Mouse (Mus musculus): ENCODE results near the gene Ciz1. TPM values are rescaled to one million over a fixed set of nuclear protein-coding genes. Genes with fewer than 3 reads are reported as not detected.

The Ciz1 gene
- total RNA-seq (2021) = 85.5 and 107 TPM in 2 replicates
- long read RNA-seq, partial matches to known transcripts = 13 of 38 reads
- long read RNA-seq, other reads (novel, unspliced or antisense) = 24 of 38 reads

DNA sequence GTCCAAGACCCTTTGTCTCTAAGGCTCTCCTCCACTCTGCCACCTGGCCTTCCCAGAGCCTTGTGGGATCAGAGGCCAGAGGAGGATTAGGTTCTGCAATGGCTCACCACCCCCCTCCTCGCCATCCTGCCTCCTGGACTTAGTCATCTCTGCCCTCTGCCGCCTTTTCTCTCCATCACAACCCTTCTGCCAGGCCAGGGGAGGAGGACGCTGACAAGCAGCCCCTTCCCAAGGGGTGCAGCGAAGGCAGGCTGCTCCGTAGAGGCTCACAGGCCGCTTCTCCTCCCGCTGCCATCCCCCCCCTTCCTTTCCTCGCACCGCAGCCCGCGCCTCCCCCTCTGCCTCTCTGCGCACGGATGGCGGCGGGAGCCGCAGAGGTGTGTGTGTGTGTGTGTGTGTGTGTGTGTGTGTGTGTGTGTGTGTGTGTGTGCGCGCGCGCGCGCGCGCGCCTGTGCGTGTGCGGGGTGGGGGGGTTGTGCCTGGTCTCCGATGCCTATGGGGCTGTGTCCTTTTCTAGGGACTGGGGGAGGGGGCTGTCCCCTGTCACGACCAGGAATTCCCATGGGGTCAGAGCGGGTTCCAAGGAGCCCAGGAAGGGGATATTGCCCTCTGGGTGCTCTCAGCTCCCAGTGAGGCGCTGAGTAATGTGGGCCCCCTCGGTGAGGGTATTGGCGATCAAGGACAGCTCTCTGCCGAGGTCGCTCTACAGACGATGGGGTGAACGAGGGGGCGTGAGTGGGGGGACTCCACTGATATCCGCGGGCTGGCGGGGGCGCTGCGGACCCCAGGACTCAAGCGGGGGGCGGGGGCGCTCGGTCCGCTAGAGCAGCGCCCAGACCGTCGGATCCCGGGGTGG is at the start of gene Ciz1:
Gene Ciz1, plus strand, starts transcription at position 177 of the 856 bp plus-strand sequence.
- peak; percentile 42 for DNase-seq

DNA sequence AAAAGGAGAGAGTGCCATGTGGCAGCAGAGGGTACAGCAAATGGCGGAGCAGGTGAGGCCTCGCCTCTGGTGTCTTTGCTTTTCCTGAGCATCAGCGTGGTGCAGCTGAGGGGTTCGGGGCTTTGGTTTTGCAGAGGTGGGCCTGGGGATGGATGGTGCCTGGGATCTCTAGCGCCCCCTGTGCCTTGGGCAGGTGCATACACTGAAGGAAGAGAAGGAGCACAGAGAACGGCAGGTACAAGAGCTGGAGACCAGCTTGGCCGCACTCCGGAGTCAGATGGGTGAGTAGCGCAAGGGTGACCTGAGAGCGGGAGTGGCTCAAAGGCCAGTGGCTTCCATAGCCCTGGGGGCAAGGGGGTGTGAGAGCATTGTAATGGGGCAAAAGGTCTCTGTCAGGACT is 49.2 kb upstream of the Ciz1 start:
- no peak for DNase-seq

DNA sequence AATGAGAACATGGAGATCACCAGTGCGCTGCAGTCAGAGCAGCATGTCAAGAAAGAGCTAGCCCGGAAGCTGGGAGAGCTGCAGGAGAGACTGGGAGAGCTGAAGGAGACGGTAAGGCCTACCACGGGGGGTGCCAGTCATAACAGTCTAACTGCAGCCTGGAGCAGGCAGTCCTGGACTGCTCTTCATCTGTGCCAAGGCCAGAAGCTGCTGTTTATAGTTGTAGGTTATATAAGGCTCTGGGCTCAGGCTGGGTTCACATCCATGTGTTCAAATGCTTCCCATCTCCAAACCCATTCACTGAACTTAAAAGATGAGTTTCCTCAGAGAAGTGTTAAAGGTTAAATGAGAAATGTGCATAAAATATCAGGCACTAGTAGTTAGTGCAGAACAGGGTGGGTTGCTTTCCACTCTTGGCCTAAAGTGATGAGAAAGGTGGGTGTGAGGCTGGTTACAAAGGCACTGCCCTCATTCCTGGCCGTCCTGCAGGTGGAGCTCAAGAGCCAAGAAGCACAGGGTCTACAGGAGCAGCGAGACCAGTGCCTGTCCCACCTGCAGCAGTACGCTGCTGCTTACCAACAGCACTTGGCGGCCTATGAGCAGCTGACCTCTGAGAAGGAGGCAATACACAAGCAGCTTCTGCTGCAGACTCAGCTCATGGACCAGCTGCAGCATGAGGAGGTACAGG is 47.8 kb upstream of the Ciz1 start:
- peak; percentile 58 for DNase-seq

DNA sequence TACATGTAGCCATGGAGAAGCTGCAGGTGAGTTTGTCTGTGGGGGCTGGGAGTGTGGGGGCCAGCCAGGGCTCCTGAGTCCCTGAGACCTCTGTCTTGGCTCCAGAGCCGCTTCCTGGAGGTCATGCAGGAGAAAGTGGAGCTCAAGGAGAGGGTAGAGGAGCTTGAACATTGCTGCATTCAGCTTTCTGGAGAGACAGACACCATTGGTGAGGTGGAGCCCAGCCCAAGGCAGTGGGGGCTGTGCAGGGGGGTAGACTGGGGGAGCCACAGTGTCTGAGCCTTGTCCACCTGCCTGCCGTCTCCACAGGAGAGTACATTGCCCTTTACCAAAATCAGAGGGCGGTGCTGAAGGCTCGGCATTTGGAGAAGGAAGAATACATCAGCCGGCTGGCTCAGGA is 46.5 kb upstream of the Ciz1 start:
- no peak for DNase-seq

DNA sequence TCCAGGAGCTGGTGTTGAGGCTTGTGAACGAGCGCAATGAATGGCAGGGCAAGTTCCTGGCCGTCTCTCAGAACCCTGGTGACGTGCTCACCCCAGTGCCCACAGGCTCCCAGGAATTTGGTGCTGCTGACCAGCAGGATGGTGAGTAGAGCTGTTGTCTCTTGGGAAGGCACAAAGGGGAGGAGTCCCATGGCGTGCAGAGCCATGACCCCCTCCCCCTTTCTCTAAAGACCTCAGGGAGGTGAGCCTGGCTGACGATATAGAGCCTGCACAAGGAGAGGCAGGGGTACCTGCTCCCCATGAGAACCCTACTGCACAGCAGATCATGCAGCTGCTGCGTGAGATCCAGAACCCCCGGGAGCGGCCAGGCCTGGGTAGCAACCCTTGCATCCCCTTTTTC is 46.0 kb upstream of the Ciz1 start:
- no peak for DNase-seq

DNA sequence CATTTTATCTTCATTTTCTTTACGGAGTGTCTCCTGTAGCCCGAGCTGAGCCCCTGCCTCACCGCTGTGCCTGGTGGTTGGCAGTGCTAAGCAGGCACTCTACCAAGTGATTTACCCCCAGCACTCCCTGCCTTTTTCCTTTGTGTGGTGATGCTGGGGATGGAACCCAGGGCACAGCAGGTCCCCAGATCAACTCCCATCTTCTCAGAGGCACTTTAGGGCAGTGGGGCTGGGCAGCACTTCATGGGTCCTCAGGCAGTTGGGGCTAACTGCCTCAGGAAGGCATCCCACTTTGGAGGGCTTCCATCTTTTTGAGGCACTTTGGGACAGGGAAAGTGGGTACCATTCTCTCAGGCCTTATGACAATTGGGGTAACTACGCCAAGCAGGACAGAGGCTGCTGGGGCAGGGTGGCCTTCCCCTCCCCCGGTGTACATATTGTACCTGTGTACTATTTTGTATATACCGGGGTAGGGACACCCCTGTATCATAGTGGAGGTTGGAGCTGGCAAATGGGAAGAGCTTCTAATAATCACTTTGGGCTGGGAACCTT is 44.8 kb upstream of the Ciz1 start:
- no peak for DNase-seq

DNA sequence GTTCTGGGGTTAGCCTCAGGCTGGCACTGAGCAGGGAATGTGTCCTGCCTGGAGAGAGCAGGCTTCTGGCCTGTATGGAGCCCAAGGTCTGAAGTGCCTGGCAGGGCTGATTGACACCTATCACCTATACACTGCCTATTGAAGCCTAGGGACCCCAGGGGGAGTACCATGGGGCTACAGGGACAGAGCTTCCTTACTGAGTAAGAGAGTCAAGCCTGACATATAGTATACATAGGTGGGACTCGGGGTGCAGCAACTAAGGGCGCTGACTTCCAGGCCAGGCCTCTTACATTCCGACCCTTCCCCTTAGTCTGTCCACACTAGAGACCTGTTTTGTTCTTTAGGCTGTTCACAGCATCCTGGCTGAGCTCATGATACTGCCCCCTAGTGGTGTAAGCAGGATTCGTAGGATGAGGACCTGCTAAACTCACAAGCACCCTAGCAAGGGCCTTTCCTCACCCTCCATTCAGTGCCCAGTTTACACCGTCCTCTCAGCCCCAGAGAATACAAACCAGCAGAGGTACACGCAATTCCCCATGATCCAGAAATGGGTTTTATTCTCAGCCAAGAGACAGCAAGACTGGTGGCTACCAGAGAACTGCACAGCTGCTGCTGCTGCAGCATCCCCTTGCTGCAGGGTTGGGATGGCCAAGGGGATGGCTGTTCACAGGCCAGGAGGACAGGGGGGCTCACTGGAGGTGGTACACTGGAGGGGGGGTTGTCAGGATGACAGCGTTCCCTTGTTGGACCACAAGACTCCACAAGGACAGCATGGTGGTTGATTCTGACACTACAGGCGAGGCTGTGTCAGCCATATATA is 44.0 kb upstream of the Ciz1 start:
- DNase-seq = peak; percentile 42

DNA sequence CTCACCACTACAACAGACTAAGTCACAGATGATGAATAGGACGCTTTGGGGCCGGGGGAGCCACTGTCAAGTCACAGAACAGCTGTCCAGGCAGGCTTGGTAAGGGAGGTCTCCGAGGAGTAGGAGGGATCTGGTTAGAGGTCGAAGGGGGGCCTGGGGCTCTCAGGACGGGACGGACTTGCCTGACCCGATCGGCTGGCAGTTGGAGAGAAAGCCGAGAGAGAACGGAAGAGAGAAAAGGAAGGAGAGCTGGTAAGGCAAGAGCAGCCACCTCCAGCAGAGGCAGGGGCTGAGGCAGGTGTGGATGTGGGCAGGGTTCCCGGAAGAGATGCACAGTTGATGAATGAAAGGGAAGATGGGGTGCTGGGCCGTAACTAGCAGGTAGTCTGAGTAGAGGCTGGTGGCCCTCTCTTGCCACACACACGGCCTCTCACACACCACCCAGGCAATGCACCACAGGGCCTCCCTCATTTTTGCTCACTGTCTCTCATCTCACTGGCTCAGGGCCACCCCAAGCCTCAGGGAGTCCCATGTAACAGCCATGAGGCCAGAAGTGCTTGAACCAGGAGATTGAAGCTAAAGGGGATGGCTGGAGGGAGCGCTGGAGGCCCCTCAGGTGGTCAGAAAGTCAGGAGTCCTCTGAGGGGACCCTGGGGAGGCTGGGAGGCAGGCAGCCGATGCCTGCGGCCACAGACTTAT is 43.1 kb upstream of the Ciz1 start:
- no peak for DNase-seq

DNA sequence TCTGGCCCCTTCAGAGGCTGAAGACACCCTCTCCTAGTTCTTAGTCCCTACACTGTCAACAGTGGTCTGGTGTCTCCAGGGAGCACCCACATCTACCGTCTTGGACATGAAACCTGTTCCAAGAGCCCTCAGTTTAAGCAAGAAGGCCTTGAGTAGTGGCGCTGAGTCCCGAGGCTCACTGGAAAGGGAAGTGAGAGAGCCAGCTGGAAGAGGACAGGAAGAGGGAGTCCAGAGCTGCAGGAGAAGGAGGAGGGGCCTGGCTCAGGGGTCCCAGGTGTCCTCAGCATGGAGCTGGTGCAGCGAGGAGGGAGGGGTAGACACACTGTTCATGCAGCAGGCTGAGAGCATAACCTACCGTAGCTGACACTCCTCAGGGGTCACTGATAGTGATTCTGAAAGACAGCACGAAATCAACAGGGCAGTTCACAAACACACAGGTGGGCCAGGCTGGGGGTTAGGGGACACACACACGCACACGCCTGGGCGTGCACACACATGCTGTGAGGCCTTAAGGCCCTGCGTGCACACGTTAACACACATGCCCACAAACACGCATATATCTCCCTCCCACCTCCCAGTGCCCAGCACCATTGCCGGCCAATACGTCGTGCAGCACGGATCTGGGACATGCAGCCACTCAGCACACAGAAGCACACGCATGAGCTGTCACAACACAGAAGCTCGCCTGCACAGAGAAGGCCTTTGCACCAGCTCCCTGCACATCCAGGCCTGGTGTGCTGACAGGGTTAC is 41.9 kb upstream of the Ciz1 start:
- DNase-seq = no peak

DNA sequence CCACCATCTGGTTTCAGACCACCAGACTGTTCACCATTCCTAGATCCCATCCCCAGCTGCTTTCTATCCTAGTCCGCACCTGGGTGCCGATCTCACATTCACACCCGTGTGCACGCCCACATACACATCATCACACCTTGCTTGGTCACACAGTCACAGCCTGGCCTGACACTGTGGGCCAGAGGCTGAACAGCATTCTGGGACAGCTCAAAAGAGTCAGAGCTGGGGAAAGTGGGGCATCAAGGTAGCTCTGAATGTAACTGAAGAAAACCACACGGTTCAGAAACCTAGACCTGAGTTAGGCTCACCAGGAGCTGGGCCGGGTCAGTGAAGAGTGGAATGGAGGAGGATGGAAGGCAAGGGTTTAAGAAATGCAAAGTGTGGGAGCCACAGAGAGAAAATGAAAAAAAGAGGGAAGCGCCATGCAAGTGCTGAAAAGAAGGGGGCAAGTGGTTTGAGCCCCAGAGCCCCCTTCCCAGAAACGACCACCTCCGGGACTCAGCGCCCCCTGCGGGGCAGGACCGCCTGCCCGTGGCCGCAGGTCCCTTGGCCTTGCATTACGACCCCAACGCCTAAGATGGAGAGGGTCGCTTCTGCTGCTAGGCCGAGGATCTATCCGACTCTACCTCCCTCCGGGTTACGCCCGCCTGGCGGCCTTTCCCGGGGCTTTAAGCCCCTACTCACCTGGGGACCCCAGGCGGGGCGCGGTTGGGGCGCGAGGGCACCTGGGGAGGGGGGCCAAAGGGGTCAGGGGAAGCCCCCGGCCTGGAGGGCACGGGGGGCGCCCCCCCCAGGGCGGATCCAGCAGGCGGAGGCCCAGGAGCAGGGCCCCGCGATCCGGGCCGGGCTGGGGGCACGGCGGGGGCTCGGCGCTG is 40.4 kb upstream of the Ciz1 start:
- no peak for DNase-seq

DNA sequence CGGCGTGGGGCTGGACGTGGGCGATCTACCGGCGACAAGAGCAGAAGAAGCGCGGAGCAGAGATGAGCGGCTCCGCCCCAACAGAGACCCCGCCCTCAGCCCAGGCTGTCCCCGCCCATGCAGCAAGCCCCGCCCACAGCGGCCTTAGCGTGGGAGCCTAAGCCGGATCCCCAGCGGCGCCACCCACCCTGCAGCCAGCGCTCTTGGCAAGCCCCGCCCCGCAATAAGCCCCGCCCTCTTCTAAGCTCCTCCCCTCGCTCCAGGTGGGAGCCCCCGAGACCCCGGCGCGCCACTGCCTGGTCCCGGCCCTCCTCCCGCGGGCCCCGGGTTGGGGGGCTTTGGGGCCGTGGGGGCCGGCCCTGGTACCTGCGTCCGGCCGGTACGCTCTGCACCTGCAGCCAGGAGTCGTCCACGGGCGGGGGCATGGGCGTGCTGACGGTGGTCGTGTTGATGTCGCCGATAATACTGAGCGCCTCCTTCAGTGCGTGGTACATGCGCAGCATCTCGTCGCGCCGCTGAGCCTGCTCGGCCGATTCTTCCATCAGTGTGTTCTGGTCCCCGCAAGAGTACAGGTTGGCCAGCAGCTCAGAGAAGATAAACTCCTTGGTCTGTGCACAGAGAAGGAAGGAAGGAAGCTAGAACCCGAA is 39.7 kb upstream of the Ciz1 start:
- DNase-seq = peak; percentile 88

DNA sequence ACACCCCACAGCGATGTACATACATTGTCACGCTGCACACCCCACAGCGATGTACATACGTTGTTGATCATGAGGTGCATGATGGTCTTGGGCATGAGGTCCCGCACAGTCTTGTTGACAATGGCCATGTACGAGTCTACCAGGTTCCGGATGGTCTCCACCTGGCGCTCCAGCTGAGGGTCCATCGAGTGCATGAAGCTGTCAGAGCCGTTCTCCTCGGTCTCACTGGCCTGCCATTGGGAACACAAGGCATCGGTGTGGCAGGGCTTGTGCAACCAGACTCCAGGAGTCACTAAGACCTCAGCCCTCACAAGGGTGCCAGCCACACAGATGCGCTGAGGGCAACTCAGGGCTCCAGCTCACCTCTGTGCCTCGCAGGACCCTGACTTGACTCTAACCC is 37.3 kb upstream of the Ciz1 start:
- DNase-seq = no peak

DNA sequence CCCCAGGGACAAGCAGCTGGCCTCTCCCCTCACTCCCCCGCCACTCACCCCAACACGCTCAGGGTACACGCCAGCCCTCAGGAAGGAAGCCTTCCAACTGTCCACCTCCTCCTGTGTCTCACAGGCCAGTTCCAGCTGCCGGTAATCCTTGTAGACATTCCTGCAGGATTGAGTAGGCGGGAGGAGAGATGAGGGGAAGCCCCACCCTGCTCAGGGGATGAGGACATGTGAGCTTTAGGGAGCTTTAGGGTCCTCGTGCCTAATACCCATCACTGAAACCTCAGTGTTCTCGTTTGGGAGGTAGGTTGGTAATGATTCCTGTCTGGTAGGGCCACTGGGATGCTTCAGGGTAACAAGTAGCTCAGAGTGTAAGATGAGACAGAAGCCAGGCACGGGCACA is 36.4 kb upstream of the Ciz1 start:
- DNase-seq = no peak

DNA sequence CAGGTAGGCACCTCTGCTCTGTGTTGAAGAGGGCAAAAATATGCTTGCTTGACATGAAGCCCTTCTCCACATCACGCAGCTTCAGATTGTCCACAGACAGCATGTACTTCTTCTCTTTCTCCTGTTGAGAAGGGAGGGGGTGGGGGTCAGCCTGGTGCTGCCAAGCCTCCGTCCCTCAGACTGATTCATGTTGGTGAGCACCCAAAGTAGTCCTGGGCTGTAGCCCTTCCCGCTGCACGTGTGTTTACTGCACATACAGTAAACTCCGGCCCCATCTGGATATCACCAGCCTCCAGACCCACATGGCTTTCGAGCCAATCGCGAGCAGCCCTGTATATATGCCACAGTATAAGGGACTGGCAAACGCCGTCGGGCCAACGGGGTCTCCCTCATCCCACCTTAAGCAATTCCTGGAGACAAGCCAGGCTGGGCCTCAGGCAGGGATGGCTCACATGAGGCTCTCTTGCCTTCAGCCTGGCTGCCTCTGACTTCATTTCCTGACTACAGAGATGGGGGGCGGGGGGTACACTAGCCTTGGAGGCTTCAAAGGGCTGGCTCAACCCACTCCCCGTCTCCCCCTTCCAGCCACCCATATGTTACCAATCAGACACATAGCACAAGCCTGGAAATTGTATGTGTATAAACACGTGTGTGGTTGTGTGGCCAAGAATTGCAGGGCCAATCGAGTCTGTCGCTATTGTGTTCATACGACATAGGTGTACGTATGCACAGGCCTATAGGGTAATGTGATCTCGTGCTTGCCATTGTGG is 35.1 kb upstream of the Ciz1 start:
- no peak for DNase-seq

DNA sequence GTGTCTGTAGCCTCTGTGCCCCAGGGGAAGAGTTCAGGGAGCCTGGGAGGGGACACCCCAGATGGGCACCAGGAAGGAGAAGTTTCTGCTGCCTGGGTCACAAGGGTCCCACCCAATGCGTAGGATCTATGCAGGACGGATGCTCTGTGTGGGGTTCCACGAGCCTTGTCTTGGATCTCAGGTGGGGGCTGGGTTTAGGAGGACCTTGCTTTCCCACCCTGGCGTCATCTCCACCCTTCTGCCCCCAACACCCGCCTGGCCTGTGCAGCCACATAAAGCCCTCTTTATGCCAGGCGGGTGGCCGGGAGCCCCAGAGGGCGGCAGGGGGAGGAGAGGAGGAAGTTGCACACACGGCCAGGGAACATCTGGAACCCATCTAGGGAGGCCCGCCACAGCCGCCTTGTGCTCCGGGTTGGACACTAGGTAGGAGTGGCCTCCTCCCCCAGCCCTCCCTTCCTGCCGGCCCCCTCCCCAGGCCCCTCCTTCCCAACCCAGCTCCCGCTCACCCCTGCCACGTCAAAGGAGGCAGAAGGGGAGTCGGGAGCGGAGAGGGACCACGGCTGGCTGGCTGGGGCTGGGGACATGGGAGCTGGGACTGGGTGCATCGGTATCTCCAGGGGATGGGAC is 34.2 kb upstream of the Ciz1 start:
- DNase-seq = no peak

DNA sequence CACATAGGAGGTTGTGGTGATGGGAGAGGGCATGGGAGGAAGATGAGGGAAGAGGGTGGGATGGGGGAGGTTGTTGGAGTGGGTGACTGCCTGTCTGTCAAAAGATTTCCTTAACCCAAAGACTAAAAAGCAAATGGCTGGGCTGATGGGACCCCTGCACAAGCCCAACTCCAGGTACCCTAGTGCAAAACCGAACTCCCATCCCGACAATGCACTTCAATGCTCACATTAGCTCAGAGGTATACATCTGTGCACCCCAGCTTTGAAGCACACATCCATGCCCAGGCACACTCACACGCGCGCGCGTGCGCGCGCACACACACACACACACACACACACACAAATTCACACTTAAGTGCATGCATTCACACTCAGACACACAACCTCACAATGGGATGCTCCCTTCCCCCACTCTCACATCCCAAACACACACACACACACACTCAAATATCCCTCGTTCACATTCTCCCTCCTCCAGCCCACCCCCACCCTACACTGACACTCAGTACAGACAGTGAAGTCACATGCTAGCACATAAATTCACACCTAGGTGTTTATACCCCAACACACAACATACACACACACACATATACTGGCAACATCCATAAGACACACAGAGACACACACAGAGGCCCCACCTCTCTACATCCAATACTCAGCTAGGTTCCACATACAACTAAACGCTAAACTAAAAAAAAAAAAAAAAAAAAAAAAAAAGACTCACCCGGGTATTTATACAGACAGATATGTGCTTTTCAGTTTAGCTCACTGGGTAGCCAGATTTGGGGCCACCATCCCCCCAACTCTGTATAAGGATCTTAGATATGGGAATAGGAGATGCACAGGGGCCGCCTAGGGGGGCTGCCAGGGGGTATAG is 33.2 kb upstream of the Ciz1 start:
- no peak for DNase-seq

Measured in adrenal gland, postnatal 25 days (tissue).